Mouse (Mus musculus) embryonic facial prominence, embryonic 14.5 days (tissue): ENCODE measurements around the gene Hectd1. TPM values are rescaled to one million over a fixed set of nuclear protein-coding genes. Genes with fewer than 3 reads are reported as not detected.

Source experiments
- ATAC-seq: fragments of 200-750 bp; cut with Nextera tagmentation; 2 replicates; pipeline ENCODE4 v1.8.0; 2017; ENCODE audit warnings: low read depth, moderate number of reproducible peaks, moderate TSS enrichment
- DNase-seq: peaks from one replicate; pipeline ENCODE4 v3.0.0-alpha.2; 2015; ENCODE audit warnings: low spot score
- H3K27ac ChIP-seq: fragments of 300-500 bp; sonication (generic); replicated peaks from 2 replicates; pipeline ENCODE4 v1.5.1; 2014; ENCODE audit warnings: low read depth, mild to moderate bottlenecking, low read length, moderate library complexity
- H3K27me3 ChIP-seq: fragments of 300-500 bp; sonication (generic); replicated peaks from 2 replicates; pipeline ENCODE4 v1.6.1; 2014; ENCODE audit warnings: low read length; ENCODE audit not compliant: control insufficient read depth, insufficient read depth
- H3K36me3 ChIP-seq: fragments of 300-500 bp; sonication (generic); 2 replicates; pipeline ENCODE4 v1.6.1; 2014; ENCODE audit warnings: low read length, mixed read lengths; ENCODE audit not compliant: control insufficient read depth, insufficient read depth
- H3K4me1 ChIP-seq: fragments of 300-500 bp; sonication (generic); 2 replicates; pipeline ENCODE4 v1.6.1; 2014; ENCODE audit warnings: antibody characterized with exemption, low read length; ENCODE audit not compliant: control insufficient read depth, insufficient read depth
- H3K4me2 ChIP-seq: fragments of 300-500 bp; sonication (generic); 2 replicates; pipeline ENCODE4 v1.6.1; 2014; ENCODE audit warnings: low read depth, mild to moderate bottlenecking, low read length, moderate library complexity, mixed read lengths
- H3K4me3 ChIP-seq: fragments of 300-500 bp; sonication (generic); 2 replicates; pipeline ENCODE4 v1.5.1; 2014; ENCODE audit warnings: low read depth, mild to moderate bottlenecking, low read length
- H3K9ac ChIP-seq: fragments of 300-500 bp; sonication (generic); 2 replicates; pipeline ENCODE4 v1.6.1; 2014; ENCODE audit warnings: low read depth, mild to moderate bottlenecking, low read length, moderate library complexity, mixed read lengths
- H3K9me3 ChIP-seq: fragments of 300-500 bp; sonication (generic); 2 replicates; pipeline ENCODE4 v1.6.1; 2016; ENCODE audit warnings: low read length; ENCODE audit not compliant: control insufficient read depth
- WGBS: fragments of 180-500 bp; shearing (Covaris S2); extraction: QIAGEN DNeasy Blood & Tissue Kit; methylation state at CpG from one replicate; pipeline ENCODE4 v1.1.7; 2014; 5-methylcytosine and 5-hydroxymethylcytosine counted together
- polyA plus RNA-seq: library from polyadenylated mRNA; unstranded; fragments of >200 nt; fragmentation: Nextera tagmentation; extraction: Ambion mirVana; gene quantifications from 2 replicates; pipeline ENCODE4 v1.2.1, GENCODE M21; 2014

Gene Hectd1
- polyA plus RNA-seq, 1 experiment from 2014 or later, result 40.4 TPM

GRCm38 (mm10) chr12:51822861-51823260 is 6.5 kb downstream of the Hectd1 start:
- DNase-seq (no peak), ATAC-seq (no peak)
- 63% methylated on average over 2 of the region's 2 CpGs for WGBS
- Histone ChIP-seq H3K27ac (no peak overlapping the region), H3K4me2 (no peak overlapping the region), H3K4me1 (peaks cover 9% of the 10 kb centered on the region; the same call in 1 of the 2 replicates), H3K36me3 (peaks cover 28% of the 10 kb centered on the region), H3K27me3 (no peaks in the 10 kb centered on the region), H3K4me3 (no peak overlapping the region), H3K9ac (no peak overlapping the region), H3K9me3 (no peaks in the 10 kb centered on the region)

- ATAC-seq (no peak), DNase-seq (no peak)
- 63% methylated on average over 3 of the region's 3 CpGs for WGBS
- H3K4me2 ChIP-seq, result no peak overlapping the region
- H3K9me3 ChIP-seq, result no peaks in the 10 kb centered on the region
- H3K9ac ChIP-seq, result no peak overlapping the region
- peaks cover 25% of the 10 kb centered on the region for H3K36me3 ChIP-seq
- H3K27ac ChIP-seq, result no peak overlapping the region
- H3K27me3 ChIP-seq, result no peaks in the 10 kb centered on the region
- no peak overlapping the region for H3K4me3 ChIP-seq
- peaks cover 2% of the 10 kb centered on the region; the same call in 1 of the 2 replicates for H3K4me1 ChIP-seq
These were observed 7.1 kb downstream of the Hectd1 start for GRCm38 (mm10) chr12:51822236-51822635.

- DNase-seq, result no peak
- no peak overlapping the region for H3K4me2 ChIP-seq
- no peak overlapping the region for H3K9ac ChIP-seq
- H3K4me3 ChIP-seq, result no peak overlapping the region
- no peaks in the 10 kb centered on the region for H3K4me1 ChIP-seq
- H3K36me3 ChIP-seq, result peaks cover 18% of the 10 kb centered on the region
- H3K27ac ChIP-seq, result no peak overlapping the region
- no peaks in the 10 kb centered on the region for H3K9me3 ChIP-seq
- H3K27me3 ChIP-seq, result no peaks in the 10 kb centered on the region
- ATAC-seq, result no peak
- WGBS, result 64% methylated on average over 2 of the region's 2 CpGs
These were observed 8.1 kb downstream of the Hectd1 start for GRCm38 (mm10) chr12:51821256-51821655.

- 93% methylated on average over 4 of the region's 4 CpGs for WGBS
- Histone ChIP-seq H3K9ac (no peak overlapping the region), H3K4me1 (no peaks in the 10 kb centered on the region), H3K36me3 (peaks cover 19% of the 10 kb centered on the region), H3K27ac (no peak overlapping the region), H3K27me3 (no peaks in the 10 kb centered on the region), H3K4me2 (no peak overlapping the region), H3K4me3 (no peak overlapping the region), H3K9me3 (no peaks in the 10 kb centered on the region)
- ATAC-seq, result no peak
- no peak for DNase-seq
These were observed 9.3 kb downstream of the Hectd1 start for GRCm38 (mm10) chr12:51819951-51820498.

- Histone ChIP-seq H3K4me1 (no peaks in the 10 kb centered on the region), H3K9me3 (no peaks in the 10 kb centered on the region), H3K9ac (no peak overlapping the region), H3K4me3 (no peak overlapping the region), H3K27ac (no peak overlapping the region), H3K27me3 (no peaks in the 10 kb centered on the region), H3K4me2 (no peak overlapping the region), H3K36me3 (peaks cover 11% of the 10 kb centered on the region; the same call in 1 of the 2 replicates)
- ATAC-seq, result no peak
- 78% methylated on average over 8 of the region's 8 CpGs for whole genome bisulfite sequencing
- no peak for DNase-seq
These were observed 11.3 kb downstream of the Hectd1 start for GRCm38 (mm10) chr12:51817815-51818613.

- no peak overlapping the region for H3K4me2 ChIP-seq
- 52% methylated on average over 5 of the region's 5 CpGs for WGBS
- peak; percentile 55 for DNase-seq
- no peak overlapping the region for H3K27ac ChIP-seq
- H3K9me3 ChIP-seq, result no peaks in the 10 kb centered on the region
- peaks cover 20% of the 10 kb centered on the region for H3K36me3 ChIP-seq
- H3K9ac ChIP-seq, result no peak overlapping the region
- H3K27me3 ChIP-seq, result no peaks in the 10 kb centered on the region
- peaks cover 4% of the 10 kb centered on the region; the same call in 1 of the 2 replicates for H3K4me1 ChIP-seq
- ATAC-seq, result 0 out of 2 replicates have a peak, but pooled peaks have one; percentile 37
- H3K4me3 ChIP-seq, result no peak overlapping the region
These were observed 17.8 kb downstream of the Hectd1 start for GRCm38 (mm10) chr12:51811388-51812140.

GRCm38 (mm10) chr12:51810564-51810963 is 18.8 kb downstream of the Hectd1 start:
- no peak overlapping the region for H3K27ac ChIP-seq
- no peak overlapping the region for H3K4me3 ChIP-seq
- peaks cover 25% of the 10 kb centered on the region for H3K36me3 ChIP-seq
- H3K9me3 ChIP-seq, result no peaks in the 10 kb centered on the region
- no peaks in the 10 kb centered on the region for H3K27me3 ChIP-seq
- no peak for DNase-seq
- no peak overlapping the region for H3K4me2 ChIP-seq
- no peak overlapping the region for H3K9ac ChIP-seq
- H3K4me1 ChIP-seq, result peaks cover 4% of the 10 kb centered on the region; the same call in 1 of the 2 replicates
- ATAC-seq, result no peak

- H3K4me2 ChIP-seq, result no peak overlapping the region
- ATAC-seq (no peak), DNase-seq (no peak)
- H3K9ac ChIP-seq, result no peak overlapping the region
- no peaks in the 10 kb centered on the region for H3K9me3 ChIP-seq
- H3K27ac ChIP-seq, result no peak overlapping the region
- peaks cover 91% of the 10 kb centered on the region for H3K36me3 ChIP-seq
- H3K4me1 ChIP-seq, result no peaks in the 10 kb centered on the region
- H3K4me3 ChIP-seq, result no peak overlapping the region
- WGBS, result 88% methylated on average over 7 of the region's 7 CpGs
- H3K27me3 ChIP-seq, result no peaks in the 10 kb centered on the region
These were observed 44.5 kb downstream of the Hectd1 start for GRCm38 (mm10) chr12:51784842-51785241.
